In the genomic region with DNA sequence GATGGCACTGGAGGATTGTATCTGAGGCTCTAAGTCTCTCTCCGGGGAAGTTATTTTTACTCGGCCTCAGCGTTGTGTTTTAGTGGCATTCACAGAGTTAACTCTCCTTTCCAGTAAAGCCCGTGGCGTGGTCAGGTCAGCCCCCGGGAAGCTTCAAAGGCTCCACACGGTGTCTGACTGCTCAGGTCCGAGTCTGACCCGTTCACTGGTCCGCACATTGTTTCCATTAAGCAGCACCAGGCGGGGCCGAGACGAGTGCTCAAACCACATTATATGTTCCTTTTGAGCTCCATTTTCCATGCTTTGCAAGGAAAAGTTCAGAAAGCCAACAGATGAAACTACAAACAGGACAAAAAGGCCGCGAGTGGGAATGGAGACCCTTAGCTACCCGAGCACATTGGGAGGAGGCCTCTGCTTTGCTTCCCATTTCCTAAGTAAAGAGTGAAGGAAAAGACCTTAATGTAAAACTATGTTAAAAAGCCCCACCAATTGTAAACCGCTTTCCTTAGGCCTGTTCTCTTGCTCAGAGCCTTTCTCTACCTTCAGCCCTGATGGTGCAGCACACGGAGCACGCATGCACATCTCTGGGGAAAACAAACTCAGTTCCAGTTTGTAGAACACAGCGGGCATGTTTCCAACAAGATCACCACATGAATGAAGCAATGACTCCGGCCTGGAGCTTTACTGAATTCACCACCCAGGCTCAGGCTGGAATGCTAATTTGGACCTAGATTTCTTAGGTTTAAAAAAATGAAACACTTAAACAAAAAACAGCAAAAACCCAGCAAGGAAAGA, we compare ENCODE assay signal across 7 mouse cellular contexts. TPM values are rescaled to one million over a fixed set of nuclear protein-coding genes. Genes with fewer than 3 reads are reported as not detected.
DNase-seq lines count a peak whose midpoint lies in the region; ATAC-seq and TF ChIP-seq lines count a peak whose summit lies in the region.

No protein-coding gene starts in this region.

- H3K4me3 ChIP-seq in CH12.LX (replicated peaks in 1 of 3; ENCODE audit: low read depth in 2 of 3, low read length in 2 of 3, poor library complexity in 1 of 3) (no peak overlapping the region), ES-Bruce4 (ENCODE audit: low read depth, low read length) (0 out of 2 replicates have a peak overlapping the region, but pooled peaks have one; percentile 6)
- no peak overlapping the region for H3K4me3 ChIP-seq in hindbrain, embryonic 13.5 days
- H3K4me3 ChIP-seq in lung, embryonic 16.5 days (ENCODE audit: low read length) = no peak overlapping the region

- no peak for TF ChIP-seq RAD21 in CH12.LX (IDR thresholded peaks at IDR 0.05; ENCODE audit: low read depth, low read length)

- no peak overlapping the region for H3K4me2 ChIP-seq in CH12.LX (ENCODE audit: insufficient read depth, low read depth, poor library complexity, severe bottlenecking)
- 0 out of 2 replicates have a peak overlapping the region, but pooled peaks have one; percentile 15 for H3K4me2 ChIP-seq in hindbrain, embryonic 13.5 days
- no peak overlapping the region for H3K4me2 ChIP-seq in lung, embryonic 16.5 days (ENCODE audit: low read depth, low read length)

- H3K27ac ChIP-seq in CH12.LX (ENCODE audit: insufficient read depth, low read depth) (no peak overlapping the region), ES-Bruce4 (ENCODE audit: insufficient read depth, low read length) (peak overlapping the region; percentile 97)
- H3K27ac ChIP-seq in hindbrain, embryonic 13.5 days = peak overlapping the region; percentile 46
- H3K27ac ChIP-seq in lung, embryonic 16.5 days (ENCODE audit: low read length) = peak overlapping the region; percentile 69

- H3K79me2 ChIP-seq in CH12.LX (replicated peaks; ENCODE audit: control insufficient read depth, extremely low read depth, insufficient read depth, poor library complexity, severe bottlenecking) = no peaks in the 10 kb centered on the region

- DNase-seq in CH12.LX (ENCODE audit: extremely low read depth) = no peak
- DNase-seq in fibroblast of lung, adult 2 months (ENCODE audit: low read depth) = peak; percentile 56
- no peak for DNase-seq in layer of hippocampus, adult 9-10 months (ENCODE audit: low spot score)

- no peak overlapping the region for H3K9ac ChIP-seq in CH12.LX (ENCODE audit: insufficient read depth, low read depth)
- H3K9ac ChIP-seq in ES-Bruce4 (ENCODE audit: low read depth, poor library complexity, severe bottlenecking) = peak overlapping the region; percentile 38
- H3K9ac ChIP-seq in hindbrain, embryonic 13.5 days = 0 out of 2 replicates have a peak overlapping the region, but pooled peaks have one; percentile 26
- H3K9ac ChIP-seq in lung, embryonic 16.5 days (ENCODE audit: low read length) = no peak overlapping the region

- TF ChIP-seq EP300 in CH12.LX (IDR thresholded peaks at IDR 0.05; ENCODE audit: low read length) = no peak
- TF ChIP-seq EP300 in ES-Bruce4 (IDR thresholded peaks at IDR 0.05; ENCODE audit: insufficient read depth, low read depth, low read length) = no peak

- dilution Hi-C loops in CH12.LX (cut with MboI; ENCODE audit: extremely low pct_ligation_motif_present, extremely low pct_unique_long_range_greater_than_20kb, low sequenced_read_pairs) = no loop called here

- no peak for TF ChIP-seq CTCF in CH12.LX (conservative IDR thresholded peaks at IDR 0.05 in 1 of 2, IDR thresholded peaks at IDR 0.05 in 1 of 2; ENCODE audit: low read depth in 2 of 2, low read length in 2 of 2)
- no peak for TF ChIP-seq CTCF in ES-Bruce4 (IDR thresholded peaks at IDR 0.05; ENCODE audit: low read depth, low read length)

- WGBS in hindbrain, embryonic 13.5 days = 32% methylated on average over 21 of the region's 21 CpGs
- 38% methylated on average over 21 of the region's 21 CpGs for WGBS in lung, embryonic 16.5 days

- in situ Hi-C loops in CH12.LX (cut with MboI; ENCODE audit: low pct_ligation_motif_present, low pct_unique_long_range_greater_than_20kb, low sequenced_read_pairs) = no loop called here

- H3K9me3 ChIP-seq in CH12.LX (replicated peaks; ENCODE audit: low read length) (no peaks in the 10 kb centered on the region), ES-Bruce4 (replicated peaks; ENCODE audit: control insufficient read depth, insufficient read depth, low read length, poor library complexity, severe bottlenecking) (no peaks in the 10 kb centered on the region)
- H3K9me3 ChIP-seq in hindbrain, embryonic 13.5 days = no peaks in the 10 kb centered on the region
- no peaks in the 10 kb centered on the region for H3K9me3 ChIP-seq in lung, embryonic 16.5 days (ENCODE audit: control insufficient read depth, low read length)

- H3K36me3 ChIP-seq in CH12.LX (replicated peaks in 1 of 2; ENCODE audit: control insufficient read depth in 1 of 2, insufficient read depth in 1 of 2, low read length in 1 of 2) = no peaks in the 10 kb centered on the region
- H3K36me3 ChIP-seq in ES-Bruce4 (ENCODE audit: control insufficient read depth, insufficient read depth, low read length, poor library complexity, severe bottlenecking) = peaks cover 8% of the 10 kb centered on the region
- no peaks in the 10 kb centered on the region for H3K36me3 ChIP-seq in hindbrain, embryonic 13.5 days
- no peaks in the 10 kb centered on the region for H3K36me3 ChIP-seq in lung, embryonic 16.5 days (ENCODE audit: control insufficient read depth, insufficient read depth, low read length)

- TF ChIP-seq POLR2A in CH12.LX (IDR thresholded peaks at IDR 0.05; ENCODE audit: low read depth, low read length) (no peak), ES-Bruce4 (IDR thresholded peaks at IDR 0.05; ENCODE audit: insufficient read depth, low read length) (no peak)

- ATAC-seq in hindbrain, embryonic 13.5 days (ENCODE audit: low FRiP score) = no peak
- no peak for ATAC-seq in lung, embryonic 16.5 days (ENCODE audit: low read depth)
- no peak for ATAC-seq in CD4-positive, CD25-positive, alpha-beta regulatory T cell, adult 4 months

- peaks cover 6 to 7% of the 10 kb centered on the region in 2 experiments; a peak in 3 of 4 replicates for H3K4me1 ChIP-seq in CH12.LX (ENCODE audit: control insufficient read depth in 1 of 2, insufficient read depth in 2 of 2)
- H3K4me1 ChIP-seq in ES-Bruce4 (ENCODE audit: control insufficient read depth, insufficient read depth, low read length) = peaks cover 4% of the 10 kb centered on the region
- H3K4me1 ChIP-seq in hindbrain, embryonic 13.5 days (replicated peaks) = peaks cover 23% of the 10 kb centered on the region
- peaks cover 21% of the 10 kb centered on the region for H3K4me1 ChIP-seq in lung, embryonic 16.5 days (replicated peaks; ENCODE audit: control insufficient read depth, insufficient read depth, low read length)

- no peaks in the 10 kb centered on the region for H3K27me3 ChIP-seq in CH12.LX (replicated peaks)
- no peaks in the 10 kb centered on the region for H3K27me3 ChIP-seq in ES-Bruce4 (ENCODE audit: control insufficient read depth, insufficient read depth, low read length, poor library complexity, severe bottlenecking)
- H3K27me3 ChIP-seq in hindbrain, embryonic 13.5 days = no peaks in the 10 kb centered on the region
- no peaks in the 10 kb centered on the region for H3K27me3 ChIP-seq in lung, embryonic 16.5 days (ENCODE audit: control insufficient read depth, insufficient read depth, low read depth, low read length)

TF ChIP-seq in CH12.LX, 34 proteins besides CTCF, POLR2A, EP300 and RAD21:
- TF ChIP-seq MAX (IDR thresholded peaks at IDR 0.05; ENCODE audit: low read length) (0 out of 2 replicates have a peak, but pooled peaks have one; percentile 18), ZNF384 (IDR thresholded peaks at IDR 0.05; ENCODE audit: low read depth, low read length) (no peak), IRF4 (IDR thresholded peaks at IDR 0.05; ENCODE audit: low read depth, low read length) (no peak)

RNA-seq across cellular contexts. Expression of a gene that starts 42.8 kb away (rescaled TPM):
- total RNA-seq in CH12.LX (2012; rRNA removed) = not detected in 2 replicates
- total RNA-seq in CH12.LX (2014; rRNA removed) = not detected in 2 replicates
- polyA plus RNA-seq in CH12.LX (2012; ENCODE audit: insufficient read length, low read depth) = 0.05 and 0.06 TPM in 2 replicates
- 131 and 135 TPM in 2 replicates for polyA plus RNA-seq in ES-Bruce4 (2011; ENCODE audit: insufficient read depth, insufficient read length, low read depth, missing spikeins)
- 10.4 and 13.1 TPM in 2 replicates for polyA plus RNA-seq in hindbrain, embryonic 13.5 days (2015; fragmentation: Nextera tagmentation; extraction: Ambion mirVana)
- 28.5 and 30.3 TPM in 2 replicates for polyA plus RNA-seq in lung, embryonic 16.5 days (2015; fragmentation: Nextera tagmentation; extraction: Ambion mirVana)
- not detected for polyA plus RNA-seq in CD4-positive, CD25-positive, alpha-beta regulatory T cell, adult 4 months (2017; shearing (Covaris generic))

Comparison
In these comparisons a context has a peak if more than half of its experiments do, and no peak if none do; other contexts are left out.
1. H3K9ac ChIP-seq: peak in ES-Bruce4 (single experiment) and hindbrain, embryonic 13.5 days (single experiment); none in CH12.LX (single experiment) and lung, embryonic 16.5 days (single experiment).
2. RNA of a gene that starts 42.8 kb away (polyA plus RNA-seq): 131 to 135 TPM in ES-Bruce4, 28.5 to 30.3 TPM in lung, embryonic 16.5 days and 10.4 to 13.1 TPM in hindbrain, embryonic 13.5 days; 0.05 to 0.06 TPM in CH12.LX and not detected in CD4-positive, CD25-positive, alpha-beta regulatory T cell, adult 4 months; every median in the first group is over 10 times any median in the second.